In the genomic region with DNA sequence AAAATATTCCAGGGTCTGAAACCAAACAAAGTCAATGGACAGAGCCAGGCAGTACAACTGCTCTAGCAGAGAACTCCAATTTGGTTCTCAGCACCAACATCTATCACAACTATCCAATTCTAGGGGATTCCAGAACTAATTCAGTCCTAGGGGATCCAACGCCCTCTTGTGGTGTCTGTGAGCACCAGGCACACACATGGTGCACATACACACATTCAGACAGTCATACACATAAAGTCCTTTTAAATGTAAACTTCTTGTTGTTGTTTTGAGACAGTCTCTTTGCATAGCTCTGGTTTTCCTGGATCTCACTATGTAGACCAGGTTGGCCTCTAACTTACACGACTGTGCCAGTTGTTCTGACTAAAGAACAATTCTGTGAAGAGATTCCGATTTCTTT, we compare ENCODE assay signal across 19 mouse cellular contexts. TPM values are rescaled to one million over a fixed set of nuclear protein-coding genes. Genes with fewer than 3 reads are reported as not detected.
DNase-seq lines count a peak whose midpoint lies in the region; ATAC-seq and TF ChIP-seq lines count a peak whose summit lies in the region.
"Had no signal": no experiment of that assay in that cellular context is flagged by ENCODE, and none has a peak within 500 bp of the region (broad histone marks: within the 10 kb centered on the region; RNA-seq: fewer than 3 reads in every experiment).

No protein-coding gene starts in this region.

- H3K4me3 ChIP-seq in kidney, adult 2 months (ENCODE audit: insufficient read depth, low read depth, low read length) = no peak overlapping the region
- H3K4me3 ChIP-seq in lung, embryonic 15.5 days = no peak overlapping the region
- no peak overlapping the region for H3K4me3 ChIP-seq in stomach, embryonic 14.5 days (ENCODE audit: low read depth, low read length)
- H3K4me3 ChIP-seq: hindbrain, embryonic 10.5 days; limb, embryonic 12.5 days; midbrain, embryonic 15.5 days had no signal

- no peaks in the 10 kb centered on the region for H3K9me3 ChIP-seq in lung, embryonic 15.5 days
- no peaks in the 10 kb centered on the region; the same call in 1 of the 2 replicates for H3K9me3 ChIP-seq in stomach, embryonic 14.5 days (ENCODE audit: control insufficient read depth, low read depth, low read length)
- H3K9me3 ChIP-seq: hindbrain, embryonic 10.5 days; limb, embryonic 12.5 days; midbrain, embryonic 15.5 days had no signal

- no peak for TF ChIP-seq CTCF in kidney, adult 2 months (conservative IDR thresholded peaks at IDR 0.05; ENCODE audit: insufficient read depth, insufficient read length, low read depth, low read length)

- peak overlapping the region; percentile 85; the same call in 1 of the 2 replicates for H3K27ac ChIP-seq in kidney, adult 2 months (ENCODE audit: insufficient read depth, low read depth, low read length)
- H3K27ac ChIP-seq in lung, embryonic 15.5 days = peak overlapping the region; percentile 89
- peak overlapping the region; percentile 88; the same call in 1 of the 2 replicates for H3K27ac ChIP-seq in stomach, embryonic 14.5 days (ENCODE audit: low read length)
- H3K27ac ChIP-seq: limb, embryonic 12.5 days; midbrain, embryonic 15.5 days had no signal

- no peak overlapping the region for H3K4me2 ChIP-seq in lung, embryonic 15.5 days
- H3K4me2 ChIP-seq in stomach, embryonic 14.5 days (replicated peaks; ENCODE audit: low read depth, low read length) = no peak overlapping the region
- H3K4me2 ChIP-seq: limb, embryonic 12.5 days; midbrain, embryonic 15.5 days had no signal

- DNase-seq in kidney, adult 2 months = no peak
- DNase-seq in kidney, adult 8-10 months = no peak
- DNase-seq in lung, postnatal 4 days = no peak
- DNase-seq in ZHBTc4 (ENCODE audit: low read depth, low spot score) = peak; percentile 42
- DNase-seq in embryo, embryonic 9.5 days (ENCODE audit: extremely low spot score) = no peak
- DNase-seq in testis, postnatal 14 days (ENCODE audit: low spot score) = no peak
- DNase-seq: adrenal gland, adult 2 months; cerebellum, postnatal 14 days; embryo, embryonic 11 days; gastrocnemius, postnatal 10 days; kidney, postnatal 10 days; retina, postnatal 1 day; thymus, postnatal 14 days had no signal

- TF ChIP-seq POLR2A in kidney, adult 2 months (IDR thresholded peaks at IDR 0.05; ENCODE audit: low read depth, low read length) = no peak

- no peaks in the 10 kb centered on the region for H3K27me3 ChIP-seq in kidney, adult 2 months (replicated peaks; ENCODE audit: control insufficient read depth, insufficient read depth, low read length)
- H3K27me3 ChIP-seq in lung, embryonic 15.5 days = no peaks in the 10 kb centered on the region
- no peaks in the 10 kb centered on the region for H3K27me3 ChIP-seq in stomach, embryonic 14.5 days (ENCODE audit: control insufficient read depth, insufficient read depth, low read length)
- H3K27me3 ChIP-seq: limb, embryonic 12.5 days; midbrain, embryonic 15.5 days had no signal

- peaks cover 7% of the 10 kb centered on the region; the same call in 1 of the 2 replicates for H3K4me1 ChIP-seq in kidney, adult 2 months (ENCODE audit: control insufficient read depth, insufficient read depth, low read length)
- H3K4me1 ChIP-seq in lung, embryonic 15.5 days = no peaks in the 10 kb centered on the region
- H3K4me1 ChIP-seq in stomach, embryonic 14.5 days (ENCODE audit: control insufficient read depth, insufficient read depth, low read length) = 0 out of 2 replicates have a peak, but pooled peaks cover 3% of the 10 kb centered on the region
- H3K4me1 ChIP-seq: limb, embryonic 12.5 days; midbrain, embryonic 15.5 days had no signal

- no peak overlapping the region for H3K9ac ChIP-seq in lung, embryonic 15.5 days
- H3K9ac ChIP-seq in stomach, embryonic 14.5 days (replicated peaks; ENCODE audit: low read depth, low read length) = no peak overlapping the region
- H3K9ac ChIP-seq: limb, embryonic 12.5 days; midbrain, embryonic 15.5 days had no signal

- 71% methylated on average over 3 of the region's 3 CpGs for WGBS in kidney, adult 2 months
- WGBS in lung, embryonic 15.5 days = 63% methylated on average over 3 of the region's 3 CpGs
- WGBS in stomach, embryonic 14.5 days = 86% methylated on average over 3 of the region's 3 CpGs

- no peak for ATAC-seq in lung, embryonic 15.5 days (ENCODE audit: borderline replicate concordance, extremely low read depth, low FRiP score, low TSS enrichment)
- ATAC-seq in stomach, embryonic 14.5 days (ENCODE audit: insufficient number of reproducible peaks, insufficient read depth, low FRiP score, low read depth) = no peak
- ATAC-seq: midbrain, embryonic 15.5 days had no signal

- H3K36me3 ChIP-seq in kidney, adult 2 months (ENCODE audit: control insufficient read depth, insufficient read depth, low read length) = no peaks in the 10 kb centered on the region
- no peaks in the 10 kb centered on the region for H3K36me3 ChIP-seq in lung, embryonic 15.5 days
- H3K36me3 ChIP-seq in stomach, embryonic 14.5 days (ENCODE audit: control insufficient read depth, insufficient read depth, low read length) = no peaks in the 10 kb centered on the region
- H3K36me3 ChIP-seq: midbrain, embryonic 15.5 days had no signal

RNA-seq across cellular contexts. Expression of a gene that starts 1.1 kb away (rescaled TPM):
- 71.9 and 102 TPM in 2 replicates for polyA plus RNA-seq in kidney, adult 2 months (2012; rRNA removed)
- 27.2 and 27.6 TPM in 2 replicates for polyA plus RNA-seq in lung, embryonic 15.5 days (2015; fragmentation: Nextera tagmentation; extraction: Ambion mirVana)
- polyA plus RNA-seq in stomach, embryonic 14.5 days (2014; fragmentation: Nextera tagmentation; extraction: Ambion mirVana) = 18.4 and 19.1 TPM in 2 replicates

RNA-seq across cellular contexts. Expression of a gene that starts 37.2 kb away (rescaled TPM):
- 0.57 and 0.86 TPM in 2 replicates for polyA plus RNA-seq in kidney, adult 2 months (2012; rRNA removed)
- not detected in 2 replicates for polyA plus RNA-seq in lung, embryonic 15.5 days (2015; fragmentation: Nextera tagmentation; extraction: Ambion mirVana)
- not detected in 2 replicates for polyA plus RNA-seq in stomach, embryonic 14.5 days (2014; fragmentation: Nextera tagmentation; extraction: Ambion mirVana)
- polyA plus RNA-seq: heart, embryonic 16.5 days; hindbrain, embryonic 10.5 days; limb, embryonic 12.5 days had no signal

RNA-seq across cellular contexts. Expression of a gene that starts 37.3 kb away (rescaled TPM):
- 4.9 and 5.3 TPM in 2 replicates for polyA plus RNA-seq in kidney, adult 2 months (2012; rRNA removed)
- 1.0 TPM in 2 replicates for polyA plus RNA-seq in lung, embryonic 15.5 days (2015; fragmentation: Nextera tagmentation; extraction: Ambion mirVana)
- 0.80 and 1.0 TPM in 2 replicates for polyA plus RNA-seq in stomach, embryonic 14.5 days (2014; fragmentation: Nextera tagmentation; extraction: Ambion mirVana)

RNA-seq across cellular contexts. Expression of a gene that starts 46.9 kb away (rescaled TPM):
- polyA plus RNA-seq in kidney, adult 2 months (2012; rRNA removed) = 118 and 138 TPM in 2 replicates
- polyA plus RNA-seq in lung, embryonic 15.5 days (2015; fragmentation: Nextera tagmentation; extraction: Ambion mirVana) = 26.4 and 29.1 TPM in 2 replicates
- polyA plus RNA-seq in stomach, embryonic 14.5 days (2014; fragmentation: Nextera tagmentation; extraction: Ambion mirVana) = 29.3 and 29.5 TPM in 2 replicates
